Mouse (Mus musculus): Measurements from ENCODE around the gene Setx.

GRCm38 (mm10) chr2:29191216-29192215, 67.5 kb downstream of the Setx start:
- TF ChIP-seq CTCF (IDR thresholded peaks at IDR 0.05; ENCODE audit: low read depth, low read length) (no peak), POLR2A (IDR thresholded peaks at IDR 0.05; ENCODE audit: extremely low read depth, insufficient read depth, low read length) (no peak)

All from liver, adult 2 months (tissue).